Mouse (Mus musculus) embryonic fibroblast, embryonic 13.5 days (primary cell): ENCODE results near the gene Atp2b1.

ENCODE experiments used
- CTCF ChIP-seq: IDR thresholded peaks from 2 replicates; pipeline ENCODE4 v1.5.1; 2011; ENCODE audit warnings: mild to moderate bottlenecking, control low read depth, low read length, moderate library complexity, borderline replicate concordance; ENCODE audit not compliant: insufficient read depth
- POLR2A ChIP-seq: IDR thresholded peaks from 2 replicates; pipeline ENCODE4 v1.6.1; 2011; ENCODE audit warnings: low read depth, mild to moderate bottlenecking, control low read depth, low read length, moderate library complexity

DNA sequence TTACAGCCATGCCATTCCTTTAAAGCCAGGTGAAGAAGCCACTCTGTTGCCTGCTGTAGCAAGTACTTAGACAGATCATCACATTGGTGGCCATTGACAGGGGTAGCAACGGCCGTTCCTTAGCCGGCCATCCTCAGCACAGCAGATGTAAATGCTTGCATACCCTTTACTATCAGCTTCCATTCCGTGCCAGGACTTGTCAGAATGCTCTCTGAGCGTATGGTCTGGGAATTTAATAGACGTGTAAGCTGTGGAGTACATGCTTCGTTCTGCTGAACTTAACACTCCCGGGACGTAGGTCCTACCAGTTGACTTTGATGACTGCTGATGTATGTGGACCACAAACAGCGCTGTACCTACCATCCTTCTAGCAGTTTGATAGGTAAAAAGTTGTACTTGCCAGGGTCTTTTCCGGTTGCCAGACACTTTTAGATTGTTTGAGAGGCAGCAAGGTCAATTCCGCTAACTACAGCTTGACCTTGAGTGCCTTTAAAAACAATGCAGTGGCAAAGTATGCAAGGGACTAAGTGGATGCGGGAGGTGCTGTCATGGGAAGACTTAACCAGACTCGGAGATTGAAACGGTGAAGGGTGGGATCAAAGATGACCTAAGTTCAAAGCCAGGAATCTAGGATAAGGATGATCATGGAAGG, 53.2 kb downstream of the Atp2b1 start:
- TF ChIP-seq POLR2A, result no peak
- TF ChIP-seq CTCF, result no peak
